Mouse (Mus musculus) gastrocnemius, postnatal 36 days (tissue): ENCODE measurements at regions not wholly inside any gene's neighbourhood (a gene's known extent, or its start where the extent isn't known, plus 50 kb on each side); places are given as distances from the start of the nearest gene placed in this dataset.
"Not testable (repeated sequence)": the region's sequence is repeated elsewhere in the genome, so short reads cannot be mapped to it uniquely, and the experiment has no call there.

ENCODE experiments used
- DNase-seq, 2 experiments: peaks; one replicate each; pipeline ENCODE4 v3.0.0; 2022
- intact Hi-C: fragments of 180-260 bp; cut with DNase I; formaldehyde crosslinking; loops from one replicate; pipeline ENCODE4 v1.15.1; 2025

GRCm38 (mm10) chr12:29353777-29354496 is 174.2 kb upstream of the Myt1l start:
- DNase-seq = no peak
- intact Hi-C loops = no loop called here

- no peak for DNase-seq
- intact Hi-C loops = no loop called here
These were observed 173.4 kb upstream of the Myt1l start for GRCm38 (mm10) chr12:29354816-29355215.

GRCm38 (mm10) chr12:29356681-29357397 is 171.3 kb upstream of the Myt1l start:
- intact Hi-C loops = no loop called here
- DNase-seq = no peak

GRCm38 (mm10) chr12:29361236-29361635 is 166.9 kb upstream of the Myt1l start:
- intact Hi-C loops = no loop called here

GRCm38 (mm10) chr12:29367741-29368106 is 160.5 kb upstream of the Myt1l start:
- intact Hi-C loops, DNase-seq: not testable (repeated sequence)

More at GRCm38 (mm10) chr12:29361236-29361635, 166.9 kb upstream of the Myt1l start:
- no peak for DNase-seq

- intact Hi-C loops = no loop called here
- DNase-seq = peak in 1 of 2 experiments; percentile 29
These were observed 159.9 kb upstream of the Myt1l start for GRCm38 (mm10) chr12:29368107-29368819.

GRCm38 (mm10) chr12:29368820-29369175 is 159.4 kb upstream of the Myt1l start:
- no peak for DNase-seq
- intact Hi-C loops = no loop called here

- intact Hi-C loops = no loop called here
- DNase-seq = no peak
These were observed 136.4 kb upstream of the Myt1l start for GRCm38 (mm10) chr12:29391756-29392155.

GRCm38 (mm10) chr12:29394271-29394670 is 133.9 kb upstream of the Myt1l start:
- intact Hi-C loops = no loop called here
- DNase-seq = no peak

- DNase-seq = no peak
- intact Hi-C loops = no loop called here
These were observed 133.3 kb upstream of the Myt1l start for GRCm38 (mm10) chr12:29394881-29395280.

- intact Hi-C loops = no loop called here
- no peak for DNase-seq
These were observed 132.7 kb upstream of the Myt1l start for GRCm38 (mm10) chr12:29395401-29395982.

- DNase-seq = no peak
These were observed 123.8 kb upstream of the Myt1l start for GRCm38 (mm10) chr12:29404434-29404833.

GRCm38 (mm10) chr12:29409336-29410055 is 118.7 kb upstream of the Myt1l start:
- DNase-seq = no peak
- intact Hi-C loops = no loop called here

More at GRCm38 (mm10) chr12:29404434-29404833, 123.8 kb upstream of the Myt1l start:
- intact Hi-C loops = no loop called here

- intact Hi-C loops = no loop called here
These were observed 94.2 kb upstream of the Myt1l start for GRCm38 (mm10) chr12:29433936-29434335.

GRCm38 (mm10) chr12:29439343-29440019 is 88.7 kb upstream of the Myt1l start:
- intact Hi-C loops = no loop called here
- DNase-seq = no peak

More at GRCm38 (mm10) chr12:29433936-29434335, 94.2 kb upstream of the Myt1l start:
- DNase-seq = no peak

- peak in 1 of 2 experiments; percentile 4 for DNase-seq
- intact Hi-C loops = not testable (repeated sequence)
These were observed 63.0 kb upstream of the Myt1l start for GRCm38 (mm10) chr12:29465201-29465600.
